18 mouse cellular contexts compared by ENCODE assay signal in the genomic region with DNA sequence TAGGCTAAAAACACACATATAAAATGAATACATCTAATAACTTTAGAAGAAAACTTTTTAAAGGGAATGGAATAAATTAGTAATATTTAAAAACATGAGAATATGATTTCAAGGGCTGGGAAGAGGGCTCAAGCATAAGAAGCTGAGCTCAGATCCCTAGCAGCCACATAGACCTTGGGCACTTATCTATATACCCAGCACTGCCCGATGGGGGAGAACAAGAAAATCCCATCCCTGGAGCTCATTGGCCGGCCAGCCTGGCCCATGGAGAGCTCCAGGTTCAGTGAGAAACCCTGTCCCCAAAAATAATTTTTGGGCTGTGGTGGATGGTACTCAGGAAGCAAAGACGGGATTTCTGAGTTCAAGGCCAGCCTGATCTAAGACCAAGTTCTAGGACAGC.
"Had no signal": no experiment of that assay in that cellular context is flagged by ENCODE, and none has a peak within 500 bp of the region (broad histone marks: within the 10 kb centered on the region; RNA-seq: fewer than 3 reads in every experiment).

No protein-coding gene starts in this region.

- H3K4me1 ChIP-seq: limb, embryonic 10.5 days; limb, embryonic 13.5 days; midbrain, embryonic 12.5 days; midbrain, embryonic 15.5 days; neural tube, embryonic 12.5 days; neural tube, embryonic 15.5 days had no signal

- DNase-seq: kidney, adult 18-20 months; kidney, adult 9 months; kidney, postnatal 14 days; lung, embryonic 14.5 days; retina, postnatal 1 day; right cerebral cortex, postnatal 25 days; thymus, adult 18-20 months; thymus, postnatal 36 days had no signal

- H3K27ac ChIP-seq: layer of hippocampus, adult 2 months; limb, embryonic 10.5 days; limb, embryonic 13.5 days; macrophage; midbrain, embryonic 12.5 days; midbrain, embryonic 15.5 days; neural tube, embryonic 12.5 days; neural tube, embryonic 15.5 days had no signal

- H3K36me3 ChIP-seq: limb, embryonic 10.5 days; limb, embryonic 13.5 days; midbrain, embryonic 12.5 days; midbrain, embryonic 15.5 days; neural tube, embryonic 12.5 days; neural tube, embryonic 15.5 days had no signal

- H3K4me3 ChIP-seq: layer of hippocampus, adult 2 months; limb, embryonic 10.5 days; limb, embryonic 13.5 days; midbrain, embryonic 12.5 days; midbrain, embryonic 15.5 days; neural tube, embryonic 12.5 days; neural tube, embryonic 15.5 days had no signal

- H3K9me3 ChIP-seq: limb, embryonic 10.5 days; limb, embryonic 13.5 days; midbrain, embryonic 12.5 days; midbrain, embryonic 15.5 days; neural tube, embryonic 12.5 days; neural tube, embryonic 15.5 days had no signal

- H3K4me2 ChIP-seq: limb, embryonic 13.5 days; lung, embryonic 14.5 days; midbrain, embryonic 12.5 days; midbrain, embryonic 15.5 days; neural tube, embryonic 12.5 days; neural tube, embryonic 15.5 days had no signal

- H3K27me3 ChIP-seq: limb, embryonic 13.5 days; midbrain, embryonic 12.5 days; midbrain, embryonic 15.5 days; neural tube, embryonic 12.5 days; neural tube, embryonic 15.5 days had no signal

- ATAC-seq: intestine, embryonic 16.5 days; lung, postnatal 0 days; midbrain, embryonic 15.5 days had no signal

- H3K9ac ChIP-seq: limb, embryonic 13.5 days; lung, embryonic 14.5 days; midbrain, embryonic 12.5 days; midbrain, embryonic 15.5 days; neural tube, embryonic 12.5 days; neural tube, embryonic 15.5 days had no signal
